Mouse (Mus musculus) A20 (cell line): ENCODE data around the gene Pex11b.
"Not testable (repeated sequence)": the region's sequence is repeated elsewhere in the genome, so short reads cannot be mapped to it uniquely, and the experiment has no call there.

Source experiments
- DNase-seq: peaks from one replicate; pipeline ENCODE4 v3.0.0-alpha.2; 2011; ENCODE audit warnings: low read depth, low spot score

Gene Pex11b

DNA sequence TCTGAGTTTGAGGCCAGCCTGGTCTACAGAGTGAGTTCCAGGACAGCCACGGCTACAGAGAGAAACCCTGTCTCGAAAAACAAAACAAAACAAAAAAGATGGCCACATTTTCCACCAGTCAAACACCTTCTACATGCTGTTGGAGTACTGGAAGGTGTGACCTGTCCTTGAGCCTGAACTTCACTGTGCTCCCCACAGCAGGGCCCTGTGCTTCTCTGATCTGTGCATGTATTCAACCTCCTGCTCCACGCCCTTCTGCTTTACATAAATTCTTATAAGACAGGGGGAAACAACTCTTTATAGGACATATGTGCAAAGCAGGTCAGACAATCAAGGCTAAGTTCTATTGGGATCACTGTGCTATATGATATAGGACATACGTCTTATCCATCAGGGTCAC is 12.0 kb upstream of the Pex11b start:
- DNase-seq, result no peak

DNA sequence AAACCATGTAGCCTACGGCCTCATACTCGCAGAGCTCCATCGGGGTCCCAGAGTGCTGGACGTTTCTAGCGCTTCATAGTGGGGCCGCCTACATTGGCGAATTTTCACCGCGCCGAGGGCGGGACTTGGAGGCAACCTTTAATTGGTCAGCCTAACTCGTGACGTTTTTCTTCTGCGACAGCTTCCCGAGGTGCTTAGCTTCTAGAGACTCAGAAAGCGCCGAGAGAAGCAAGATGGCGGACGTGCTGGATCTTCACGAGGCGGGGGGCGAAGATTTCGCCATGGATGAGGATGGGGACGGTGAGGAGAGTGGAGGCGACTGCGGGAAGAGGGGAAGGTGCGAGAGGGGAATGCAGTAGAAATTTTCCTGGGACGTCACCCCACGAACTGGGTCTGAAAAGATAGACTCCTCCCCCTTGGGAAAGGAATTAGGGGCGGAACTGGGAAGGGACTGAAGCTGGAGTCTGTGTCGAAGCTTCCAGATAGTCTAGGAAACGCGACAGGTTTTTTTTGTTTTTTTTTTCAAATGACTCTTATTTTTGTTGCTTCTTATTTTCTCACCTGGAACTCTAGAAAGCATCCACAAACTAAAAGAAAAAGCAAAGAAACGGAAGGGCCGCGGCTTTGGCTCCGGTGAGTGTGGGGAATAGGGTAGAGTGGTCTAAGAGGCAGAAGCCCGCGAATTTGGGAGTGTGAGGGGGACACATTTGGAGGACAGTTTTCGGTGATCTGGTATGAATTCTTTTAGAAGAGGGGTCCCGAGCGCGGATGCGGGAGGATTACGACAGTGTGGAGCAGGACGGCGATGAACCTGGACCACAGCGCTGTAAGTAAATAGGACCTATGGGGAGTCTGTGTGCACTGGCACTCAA is 5.2 kb upstream of the Pex11b start, which contains the start of gene Rbm8a:
Gene Rbm8a (plus strand): TSS at position 205 of the 872 bp plus-strand sequence.
- peak; percentile 98 for DNase-seq

DNA sequence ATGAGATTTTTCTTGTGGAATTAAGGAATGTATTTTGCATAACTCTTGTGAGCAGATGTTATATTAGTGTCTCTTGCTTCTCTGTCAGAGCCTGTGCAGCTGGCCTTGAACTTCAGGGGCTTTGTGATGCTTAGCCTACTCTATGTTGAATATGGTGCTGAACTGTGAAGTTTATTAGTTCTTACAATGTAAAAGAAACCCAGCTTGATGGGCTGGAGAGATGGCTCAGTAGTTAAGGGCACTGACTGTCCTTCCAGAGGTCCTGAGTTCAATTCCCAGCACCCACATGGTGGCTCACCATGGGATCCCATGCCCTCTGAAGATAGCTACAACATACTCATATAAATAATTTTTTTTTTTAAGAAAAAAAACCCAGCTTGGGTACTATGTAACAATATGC is 3.1 kb upstream of the Pex11b start:
- no peak for DNase-seq

DNA sequence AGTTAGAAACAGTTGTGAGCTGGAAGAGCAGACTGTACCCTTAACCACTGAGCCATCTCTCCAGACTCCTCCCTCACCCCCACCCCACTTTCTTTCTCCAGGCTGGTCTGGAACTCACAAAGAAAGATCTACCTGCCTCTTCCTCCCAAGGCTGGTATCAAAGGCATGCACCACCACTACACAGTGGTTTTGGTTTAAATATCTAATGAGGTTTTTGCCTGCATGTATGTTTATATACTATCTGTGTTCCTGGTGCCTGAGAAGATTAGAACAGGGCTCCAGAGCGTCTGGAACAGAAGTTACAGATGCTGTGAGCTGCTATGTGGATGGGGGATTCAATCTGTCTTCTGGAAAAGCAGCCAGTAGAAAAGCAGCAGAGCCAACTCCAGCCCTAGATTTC is 1.2 kb upstream of the Pex11b start:
- peak; percentile 13 for DNase-seq

DNA sequence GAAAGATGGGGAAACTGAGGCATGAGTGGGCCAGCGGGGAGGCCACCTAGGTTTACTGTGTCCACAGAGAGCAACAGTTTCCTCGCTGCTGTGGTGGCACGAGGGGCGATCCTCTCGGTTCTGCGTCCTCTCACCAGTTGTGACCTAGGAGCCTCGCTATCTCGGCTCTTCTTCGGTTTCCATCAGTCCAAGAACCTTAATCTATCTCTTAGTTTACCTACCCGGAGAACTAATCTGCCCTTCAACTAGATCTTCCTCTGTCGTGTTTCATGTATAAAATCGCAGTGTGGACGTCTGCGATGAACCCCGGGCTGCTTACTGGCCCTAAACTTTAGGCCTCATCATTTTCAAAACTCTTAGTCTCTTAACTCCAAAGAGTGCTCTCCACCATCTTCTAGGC is 730 bp downstream of the Pex11b start:
- peak; percentile 66 for DNase-seq

DNA sequence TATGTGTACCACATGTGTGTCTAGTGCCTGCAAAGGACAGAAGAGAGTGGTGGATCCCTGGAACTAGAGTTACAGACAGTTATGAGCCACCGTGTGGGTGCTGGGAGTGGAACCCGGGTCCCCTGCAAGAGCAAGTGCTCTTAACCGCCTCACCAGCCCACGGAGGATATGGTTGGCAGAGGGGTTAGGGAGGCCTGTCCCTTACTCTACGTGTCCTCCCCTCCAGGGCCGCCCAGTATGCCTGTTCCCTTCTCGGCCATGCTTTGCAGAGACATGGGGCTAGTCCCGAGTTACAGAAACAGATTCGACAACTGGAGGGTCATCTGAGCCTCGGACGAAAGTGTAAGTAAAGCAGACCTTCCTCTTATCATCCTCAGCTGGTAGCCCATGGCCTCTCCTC is 1.3 kb downstream of the Pex11b start:
- DNase-seq, result peak; percentile 72

DNA sequence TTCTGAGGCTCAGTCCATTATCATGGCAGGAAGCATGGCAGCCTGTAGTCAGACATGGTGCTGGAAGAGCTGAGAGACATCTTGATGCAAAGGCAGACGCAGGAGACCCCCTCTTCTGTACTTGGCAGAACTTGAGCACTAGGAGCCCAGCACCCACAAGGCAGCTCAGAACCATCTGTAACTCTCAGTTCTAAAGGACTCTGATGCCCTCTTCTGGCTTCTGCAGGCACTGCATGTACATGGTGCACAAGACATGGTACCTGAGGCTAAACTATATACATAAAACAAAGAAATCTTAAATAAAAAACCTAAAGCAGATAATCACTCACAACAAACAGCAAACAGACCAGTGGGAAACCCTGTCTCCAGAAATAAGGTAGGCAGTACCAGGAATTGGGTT is 4.0 kb downstream of the Pex11b start:
- DNase-seq, result peak; percentile 79

DNA sequence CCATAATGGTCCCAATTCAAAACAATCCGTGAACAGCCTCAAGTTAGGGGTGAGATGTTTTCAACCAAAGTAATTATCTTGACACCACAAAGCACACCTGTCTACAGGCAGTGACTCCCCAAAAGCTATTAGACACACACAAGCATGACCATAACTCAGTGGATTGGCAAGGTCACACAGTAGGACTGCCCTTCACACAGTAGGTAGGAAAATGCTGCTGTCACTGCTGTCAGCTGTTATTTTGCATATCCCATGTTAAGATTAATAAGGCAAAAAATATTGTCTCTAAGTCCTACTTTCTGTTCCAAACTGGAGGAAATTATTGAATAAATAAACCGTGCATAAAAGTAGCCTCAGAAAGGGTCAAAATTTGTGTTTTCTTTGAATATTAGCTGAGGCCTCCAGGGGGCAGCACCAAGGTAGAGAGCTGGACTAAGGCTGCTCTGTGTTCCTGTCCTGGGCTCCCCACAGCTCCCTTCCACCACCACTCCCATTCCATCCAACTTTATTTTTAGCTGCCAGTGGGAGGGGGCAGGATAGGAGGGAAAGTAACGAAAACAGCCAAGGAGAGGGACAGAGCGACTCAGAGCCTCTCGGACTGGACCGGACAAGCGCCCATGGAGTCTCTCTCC is 10.0 kb downstream of the Pex11b start, which contains the start of gene Itga10:
Gene Itga10 (plus strand): TSS at position 567 of the 632 bp plus-strand sequence.
- peak; percentile 38 for DNase-seq

DNA sequence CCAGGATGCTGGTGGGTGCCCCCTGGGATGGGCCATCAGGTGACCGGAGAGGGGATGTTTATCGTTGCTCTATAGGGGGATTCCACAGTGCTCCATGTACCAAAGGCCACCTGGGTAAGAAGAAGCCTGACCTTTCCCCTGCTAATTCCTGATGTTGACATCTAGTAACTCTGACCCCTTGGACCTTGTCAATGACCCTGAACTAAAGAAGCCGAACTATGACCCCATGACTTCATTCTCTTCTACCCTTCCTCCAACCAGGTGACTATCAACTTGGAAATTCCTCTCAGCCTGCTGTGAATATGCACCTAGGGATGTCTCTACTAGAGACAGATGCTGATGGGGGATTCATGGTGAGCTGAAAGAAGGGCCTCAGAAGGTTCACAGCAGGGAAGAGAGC is 12.2 kb downstream of the Pex11b start:
- no peak for DNase-seq

DNA sequence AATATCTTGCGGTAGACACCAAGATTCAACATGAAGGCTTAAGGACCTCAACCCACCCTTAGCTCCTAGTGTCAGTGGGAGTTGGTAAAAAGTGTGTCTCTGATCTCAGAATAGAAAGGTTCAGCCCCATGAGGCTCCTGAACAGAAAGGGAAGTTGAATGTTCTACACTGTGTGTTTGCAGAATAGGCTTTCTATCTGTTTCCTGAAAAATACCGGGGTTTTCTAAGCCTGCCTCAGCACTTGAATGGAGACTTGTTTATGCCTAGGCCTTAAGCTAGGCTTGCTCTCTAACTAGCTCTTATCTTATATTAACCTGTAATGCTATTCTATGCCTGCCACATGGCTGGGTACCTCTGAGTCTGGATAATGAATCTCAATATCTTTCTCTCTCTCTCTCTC is 25.7 kb downstream of the Pex11b start:
- peak; percentile 49 for DNase-seq

DNA sequence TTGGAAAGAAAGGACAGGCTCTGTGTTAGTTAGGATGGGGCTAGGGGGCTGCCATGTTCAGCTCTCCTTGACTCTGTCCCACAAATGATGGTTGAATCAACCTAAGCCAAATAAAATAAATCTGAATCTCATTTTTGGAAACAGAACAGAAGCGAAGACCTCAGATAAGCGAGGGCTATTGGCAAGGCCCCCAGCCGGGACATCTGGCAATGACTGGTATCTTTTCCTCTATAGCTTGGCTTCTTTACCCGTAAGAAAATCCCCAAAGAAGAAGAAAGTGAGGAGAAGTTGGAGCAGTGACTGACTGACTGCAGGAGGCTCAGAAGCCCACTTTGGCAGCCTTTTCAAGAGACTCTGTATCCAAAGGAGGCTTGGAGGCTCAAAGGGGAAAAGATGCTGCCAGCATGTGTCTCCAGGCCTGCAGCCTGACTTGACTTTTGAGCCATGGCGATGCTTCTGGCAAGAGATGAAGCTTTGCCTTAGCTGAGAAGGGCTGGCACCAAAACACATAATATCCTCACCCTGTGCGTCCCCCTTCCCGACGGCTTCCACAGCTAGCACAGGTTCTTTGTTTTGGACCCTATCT is 27.6 kb downstream of the Pex11b start:
- no peak for DNase-seq

DNA sequence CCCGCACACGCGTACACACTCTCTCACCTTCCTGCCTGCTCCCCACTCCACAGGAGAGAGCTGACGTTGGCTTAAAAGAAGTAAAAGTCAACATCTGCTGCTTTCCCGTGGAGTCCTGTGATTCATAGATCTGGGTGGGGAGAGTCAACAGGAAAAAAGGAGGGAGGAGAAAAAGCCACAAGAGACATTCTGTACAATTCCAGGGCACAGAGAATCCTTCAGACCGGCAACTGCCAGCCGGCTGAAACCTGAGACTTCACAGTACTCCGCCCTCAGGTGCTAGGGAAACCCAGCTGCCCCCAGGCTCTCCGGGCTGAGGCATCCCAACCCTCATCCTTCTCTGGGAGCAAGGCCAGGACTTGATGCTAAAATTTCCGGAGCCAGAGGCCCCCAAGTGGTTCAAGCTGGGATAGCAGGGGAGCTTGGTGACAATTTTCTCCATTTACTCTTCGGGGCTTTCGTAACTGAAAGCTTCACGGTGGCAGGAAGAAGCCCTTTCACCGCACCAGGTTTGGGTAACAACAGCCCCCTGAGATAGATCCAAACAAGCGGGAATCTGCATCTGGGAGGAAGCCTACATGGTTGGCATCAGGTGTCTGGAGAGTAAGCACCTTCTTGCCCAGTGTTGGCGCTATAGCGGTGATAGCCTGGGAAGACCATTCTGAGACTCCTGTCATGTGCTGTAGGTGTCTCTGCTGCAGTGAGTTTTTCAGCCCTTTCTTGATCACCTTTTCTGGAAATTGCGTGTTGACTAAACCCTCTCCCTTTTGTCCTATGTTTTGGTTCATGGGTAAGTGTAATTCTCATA is 28.5 kb downstream of the Pex11b start:
- DNase-seq, result peak; percentile 57

DNA sequence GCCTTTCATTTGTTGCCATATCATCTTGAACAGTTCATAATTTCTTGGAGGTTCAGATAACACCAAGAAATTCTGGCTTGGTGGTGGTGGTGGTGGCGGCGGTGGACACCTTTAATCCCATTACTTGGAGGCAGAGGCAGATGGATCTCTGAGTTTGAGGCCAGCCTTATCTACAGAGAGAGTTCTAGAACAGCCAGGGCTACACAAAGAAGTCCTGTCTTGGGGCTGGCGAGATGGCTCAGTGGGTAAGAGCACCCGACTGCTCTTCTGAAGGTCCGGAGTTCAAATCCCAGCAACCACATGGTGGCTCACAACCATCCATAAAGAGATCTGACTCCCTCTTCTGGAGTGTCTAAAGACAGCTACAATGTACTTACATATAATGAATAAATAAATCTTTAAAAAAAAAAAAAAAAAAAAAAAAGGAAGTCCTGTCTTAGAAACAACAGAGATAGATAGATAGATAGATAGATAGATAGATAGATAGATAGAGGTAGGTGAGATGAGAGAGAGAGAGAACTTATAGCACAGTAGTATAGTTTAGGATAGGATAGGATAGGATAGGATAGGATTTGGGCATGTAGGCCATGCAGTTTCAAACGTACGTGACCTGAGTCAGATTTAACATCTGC is 30.7 kb downstream of the Pex11b start:
- DNase-seq, result not testable (repeated sequence)

DNA sequence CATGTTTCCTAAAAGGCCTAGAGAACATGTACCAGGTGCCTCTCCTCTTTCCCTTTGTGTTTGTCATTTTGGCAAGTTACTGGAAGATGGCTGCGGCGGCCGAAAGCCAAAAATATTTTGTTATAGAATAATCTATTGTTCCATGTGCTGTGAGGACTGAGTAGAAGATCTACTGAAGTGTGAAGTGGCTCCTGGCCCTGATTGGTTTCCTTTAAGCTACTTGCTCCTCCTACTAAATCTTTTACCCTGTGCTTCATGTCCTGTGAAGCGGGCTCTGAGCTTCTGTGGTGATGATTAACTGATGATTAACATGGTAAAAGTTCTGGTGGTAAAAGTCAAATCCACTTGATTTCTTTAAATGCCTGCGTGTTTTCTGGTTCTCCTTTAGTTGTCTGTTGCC is 31.7 kb downstream of the Pex11b start:
- DNase-seq, result no peak

DNA sequence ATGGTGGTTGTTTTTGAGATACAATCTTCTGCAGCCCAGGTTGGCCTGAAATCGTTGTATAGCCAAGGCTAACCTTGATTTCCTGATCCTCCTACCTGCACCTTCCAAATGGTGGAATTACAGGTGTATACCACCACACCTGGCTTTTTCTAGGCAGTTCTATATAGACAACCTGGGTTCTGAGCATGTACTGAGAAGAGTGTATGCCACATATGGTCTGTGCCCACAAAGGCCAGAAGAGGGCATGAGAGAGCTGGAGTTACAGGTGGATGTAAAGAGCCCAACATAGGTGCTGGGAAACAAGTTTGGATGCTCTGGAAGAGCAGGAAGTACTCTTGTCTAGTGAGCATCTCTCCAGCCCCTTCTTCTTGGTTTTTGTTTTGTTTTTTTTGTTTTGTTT is 32.1 kb downstream of the Pex11b start:
- DNase-seq, result peak; percentile 62

DNA sequence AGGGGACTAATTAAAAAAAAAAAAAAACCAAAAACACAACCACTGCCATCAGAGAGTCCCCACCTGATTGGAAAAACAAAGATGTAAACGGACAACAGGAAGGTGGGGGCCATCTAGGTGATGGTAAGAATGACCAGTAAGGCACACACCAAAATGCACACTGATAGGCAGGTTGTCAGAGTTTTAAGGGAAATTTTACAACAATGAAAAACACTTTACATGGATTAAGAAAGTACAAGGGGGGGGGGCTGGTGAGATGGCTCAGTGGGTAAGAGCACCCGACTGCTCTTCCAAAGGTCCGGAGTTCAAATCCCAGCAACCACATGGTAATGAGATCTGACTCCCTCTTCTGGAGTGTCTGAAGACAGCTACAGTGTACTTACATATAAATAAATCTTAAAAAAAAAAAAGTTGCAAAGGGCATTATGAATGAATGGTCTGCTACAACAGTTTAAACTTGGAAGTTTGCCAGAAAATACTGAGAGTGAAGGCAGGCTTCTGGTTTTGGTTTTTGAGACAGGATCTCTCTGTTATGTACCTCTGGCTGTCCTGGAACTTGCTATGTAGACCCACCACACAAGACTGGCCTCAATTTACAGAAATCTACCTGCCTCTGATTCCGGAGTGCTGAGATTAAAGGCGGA is 33.4 kb downstream of the Pex11b start:
- DNase-seq, result peak; percentile 30

DNA sequence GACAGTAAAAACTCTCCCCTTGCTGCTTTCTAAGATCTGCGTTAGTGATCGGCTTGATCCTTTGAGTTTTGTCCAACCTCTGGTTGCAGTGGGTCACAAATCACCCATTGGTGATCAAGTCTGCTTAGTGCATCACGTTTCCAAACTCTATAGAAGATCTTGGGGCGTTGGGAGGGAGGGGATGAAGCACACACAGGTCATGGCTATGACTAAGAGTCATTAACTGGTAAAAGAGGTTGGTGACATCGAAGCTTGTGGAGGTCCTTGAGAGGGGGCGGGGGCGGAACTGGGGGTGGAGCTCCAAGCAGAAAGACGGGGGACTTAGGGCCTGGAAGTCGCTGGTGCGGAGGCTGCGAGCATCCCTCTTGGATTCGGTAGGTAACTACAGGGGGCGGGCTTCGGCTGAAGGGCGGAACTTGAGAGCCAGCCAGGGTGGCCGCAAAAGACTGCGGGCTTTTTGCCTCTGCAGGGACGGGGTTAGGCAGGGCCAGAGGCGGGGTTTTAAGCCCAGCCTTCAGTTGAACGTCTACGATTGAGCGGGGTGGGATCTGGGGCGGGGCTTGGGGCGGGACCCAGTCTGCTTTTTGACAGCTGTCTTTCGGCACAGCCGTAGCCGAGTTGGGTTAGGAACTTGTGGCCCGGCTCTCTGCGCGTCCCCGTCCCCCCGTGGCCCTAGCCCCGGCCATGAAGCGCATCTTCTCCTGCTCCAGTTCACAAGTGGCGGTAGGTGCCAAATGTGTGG is 34.7 kb downstream of the Pex11b start, which contains the start of gene Ankrd35:
Gene Ankrd35 (plus strand): TSS at position 405 of the 742 bp plus-strand sequence.
- peak; percentile 92 for DNase-seq

DNA sequence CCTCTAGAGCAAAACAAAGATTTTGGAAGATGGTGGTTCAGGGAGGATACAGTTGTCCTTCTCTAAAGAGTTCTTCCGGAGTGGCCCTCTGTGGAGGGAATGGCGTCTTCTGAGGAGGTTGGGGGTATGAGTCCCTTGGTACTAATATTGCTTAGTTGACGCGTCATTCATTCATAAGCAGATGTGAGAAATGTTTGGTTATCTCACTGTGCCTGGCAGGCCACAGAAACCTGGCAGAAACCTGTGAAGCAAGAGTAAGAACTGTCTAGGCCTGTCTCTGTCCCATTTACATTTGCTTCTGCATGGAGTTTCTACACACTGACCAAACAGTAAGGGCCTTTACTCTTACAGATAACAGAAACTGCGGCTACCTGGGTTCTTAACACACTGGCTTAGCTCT is 36.3 kb downstream of the Pex11b start:
- DNase-seq, result no peak

DNA sequence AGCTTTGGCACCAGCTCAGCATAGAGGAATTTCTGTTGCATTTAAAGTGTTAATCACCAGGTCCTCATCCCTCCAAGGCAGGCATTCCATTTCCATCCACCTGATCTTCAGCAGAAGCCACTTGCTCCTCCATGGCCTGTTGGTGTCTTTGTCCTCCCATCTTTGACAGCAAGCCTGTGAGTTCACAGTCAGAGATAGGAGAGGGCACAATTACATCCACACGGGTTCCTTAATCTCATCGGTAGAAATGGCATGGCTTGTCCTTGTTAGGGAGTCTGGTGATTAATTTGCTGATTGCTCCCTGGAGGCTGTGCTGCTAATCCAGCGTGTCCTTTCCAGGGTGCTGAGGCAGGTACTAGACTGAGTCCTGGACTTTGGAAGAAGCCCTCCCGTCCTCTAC is 38.3 kb downstream of the Pex11b start:
- no peak for DNase-seq

DNA sequence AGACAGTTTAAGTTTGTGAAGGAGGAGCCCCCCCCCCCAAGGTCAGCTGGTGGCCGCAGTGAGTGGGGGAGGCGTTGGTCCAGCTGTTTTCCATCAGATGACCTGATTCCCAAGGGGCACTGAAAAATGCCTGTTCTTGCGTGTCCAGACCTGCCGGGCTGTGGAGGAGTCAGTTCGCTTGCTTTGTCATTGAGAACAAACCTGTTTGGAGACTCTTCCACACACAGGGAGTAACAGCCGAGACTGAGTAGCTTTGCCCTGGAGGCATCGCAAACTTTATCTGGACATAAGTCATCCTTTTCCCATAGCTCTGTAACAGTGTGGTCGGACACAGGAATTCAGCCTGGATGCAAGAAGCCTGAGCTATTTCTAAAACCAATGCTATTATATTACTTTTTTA is 39.3 kb downstream of the Pex11b start:
- DNase-seq, result no peak
